Mouse (Mus musculus): ENCODE measurements at regions not wholly inside any gene's neighbourhood (a gene's known extent, or its start where the extent isn't known, plus 50 kb on each side); places are given as distances from the start of the nearest gene placed in this dataset.

GRCm38 (mm10) chr5:49606761-49607160, 82.1 kb upstream of the Kcnip4 start:
- Histone ChIP-seq H3K9ac (ENCODE audit: low read length) (no peak overlapping the region), H3K4me3 (ENCODE audit: low read depth, low read length) (no peak overlapping the region), H3K4me2 (replicated peaks; ENCODE audit: low read depth) (no peak overlapping the region), H3K36me3 (ENCODE audit: control insufficient read depth, insufficient read depth, low read length) (no peaks in the 10 kb centered on the region), H3K27ac (replicated peaks) (no peak overlapping the region), H3K4me1 (replicated peaks; ENCODE audit: control insufficient read depth, insufficient read depth) (no peaks in the 10 kb centered on the region), H3K27me3 (ENCODE audit: control insufficient read depth, insufficient read depth, low read length) (no peaks in the 10 kb centered on the region), H3K9me3 (ENCODE audit: control insufficient read depth, low read length) (no peaks in the 10 kb centered on the region)
- TF ChIP-seq CTCF (IDR thresholded peaks at IDR 0.05; ENCODE audit: low read depth) (no peak), EP300 (optimal IDR thresholded peaks at IDR 0.05) (no peak)
- no peak for DNase-seq (ENCODE audit: low spot score)
- WGBS: 24% methylated on average over 1 of the region's 1 CpGs
- ATAC-seq (ENCODE audit: low FRiP score, low TSS enrichment): peak; percentile 93

- Histone ChIP-seq H3K4me2 (replicated peaks; ENCODE audit: low read depth) (no peak overlapping the region), H3K36me3 (ENCODE audit: control insufficient read depth, insufficient read depth, low read length) (no peaks in the 10 kb centered on the region), H3K4me1 (replicated peaks; ENCODE audit: control insufficient read depth, insufficient read depth) (no peaks in the 10 kb centered on the region), H3K27ac (replicated peaks) (no peak overlapping the region), H3K4me3 (ENCODE audit: low read depth, low read length) (no peak overlapping the region), H3K9me3 (ENCODE audit: control insufficient read depth, low read length) (no peaks in the 10 kb centered on the region), H3K27me3 (ENCODE audit: control insufficient read depth, insufficient read depth, low read length) (no peaks in the 10 kb centered on the region), H3K9ac (ENCODE audit: low read length) (no peak overlapping the region)
- DNase-seq (ENCODE audit: low spot score) (no peak), ATAC-seq (ENCODE audit: low FRiP score, low TSS enrichment) (no peak)
- WGBS: 60% methylated on average over 3 of the region's 3 CpGs
- TF ChIP-seq CTCF (IDR thresholded peaks at IDR 0.05; ENCODE audit: low read depth) (no peak), EP300 (optimal IDR thresholded peaks at IDR 0.05) (no peak)
Measured at GRCm38 (mm10) chr5:49580777-49581176, 56.1 kb upstream of the Kcnip4 start.

DNA sequence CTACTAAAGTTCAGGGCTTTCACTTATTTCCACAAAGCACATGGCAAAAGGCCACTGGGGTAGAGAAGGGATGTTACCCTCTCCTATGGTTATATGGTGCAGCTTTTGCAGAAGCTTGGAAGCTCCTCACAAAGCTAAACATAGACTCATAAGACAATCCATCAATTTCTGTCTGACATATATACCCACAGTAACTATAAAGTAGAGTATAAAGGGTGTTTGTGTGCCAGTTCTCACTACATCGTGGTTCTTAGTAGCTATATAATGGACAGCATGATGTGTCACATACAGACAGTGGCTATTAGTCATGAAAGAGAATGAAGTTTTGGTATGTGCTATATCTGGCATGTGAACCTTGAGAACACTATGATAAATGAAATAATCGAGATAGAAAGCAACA, 51.2 kb upstream of the Kcnip4 start:
- Histone ChIP-seq H3K9me3 (ENCODE audit: control insufficient read depth, low read length) (no peaks in the 10 kb centered on the region), H3K4me2 (replicated peaks; ENCODE audit: low read depth) (no peak overlapping the region), H3K27ac (replicated peaks) (no peak overlapping the region), H3K36me3 (ENCODE audit: control insufficient read depth, insufficient read depth, low read length) (no peaks in the 10 kb centered on the region), H3K4me3 (ENCODE audit: low read depth, low read length) (no peak overlapping the region), H3K4me1 (replicated peaks; ENCODE audit: control insufficient read depth, insufficient read depth) (no peaks in the 10 kb centered on the region), H3K9ac (ENCODE audit: low read length) (no peak overlapping the region), H3K27me3 (ENCODE audit: control insufficient read depth, insufficient read depth, low read length) (no peaks in the 10 kb centered on the region)
- DNase-seq (ENCODE audit: low spot score): no peak
- no peak for TF ChIP-seq CTCF (IDR thresholded peaks at IDR 0.05; ENCODE audit: low read depth)
- TF ChIP-seq EP300 (optimal IDR thresholded peaks at IDR 0.05): no peak
- no peak for ATAC-seq (ENCODE audit: low FRiP score, low TSS enrichment)
- WGBS: 51% methylated on average over 2 of the region's 2 CpGs
